Mouse (Mus musculus) bone marrow macrophage, adult 2 months (primary cell): ENCODE data around the gene Ube2t. TPM values are rescaled to one million over a fixed set of nuclear protein-coding genes. Genes with fewer than 3 reads are reported as not detected.

ENCODE experiments used
- H3K27ac ChIP-seq: 2 replicates; pipeline ENCODE4 v1.5.1; 2012; ENCODE audit warnings: low read depth, low read length; ENCODE audit not compliant: insufficient read depth
- H3K4me1 ChIP-seq: 2 replicates; pipeline ENCODE4 v1.6.1; 2012; ENCODE audit warnings: low read length; ENCODE audit not compliant: control insufficient read depth, insufficient read depth
- H3K4me3 ChIP-seq: 2 replicates; pipeline ENCODE4 v1.5.1; 2012; ENCODE audit warnings: mild to moderate bottlenecking, low read length, moderate library complexity; ENCODE audit not compliant: insufficient read depth
- CTCF ChIP-seq: IDR thresholded peaks from 2 replicates; pipeline ENCODE4 v1.5.1; 2012; ENCODE audit warnings: low read depth, mild to moderate bottlenecking, low read length, moderate library complexity
- POLR2A ChIP-seq: IDR thresholded peaks from 2 replicates; pipeline ENCODE4 v1.6.1; 2012; ENCODE audit warnings: mild to moderate bottlenecking, low read depth, low read length, borderline replicate concordance
- polyA plus RNA-seq: library from polyadenylated mRNA; stranded (reverse); fragments of >200 nt; gene quantifications from 2 replicates; pipeline ENCODE4 v1.2.4, GENCODE M21; 2012; ENCODE audit not compliant: missing spikeins, insufficient read depth, insufficient read length

The Ube2t gene
- polyA plus RNA-seq, 1 experiment: 20.3 TPM

- TF ChIP-seq POLR2A (no peak), CTCF (no peak)
- Histone ChIP-seq H3K4me1 (no peaks in the 10 kb centered on the region), H3K4me3 (no peak overlapping the region), H3K27ac (no peak overlapping the region)
These were observed 47.5 kb downstream of the Ube2t start for GRCm38 (mm10) chr1:135009833-135010232.

- H3K27ac ChIP-seq: no peak overlapping the region
- H3K4me1 ChIP-seq: no peaks in the 10 kb centered on the region
- TF ChIP-seq CTCF: no peak
- H3K4me3 ChIP-seq: no peak overlapping the region
These were observed 49.5 kb downstream of the Ube2t start for GRCm38 (mm10) chr1:135011912-135012311.

- Histone ChIP-seq H3K27ac (no peak overlapping the region), H3K4me1 (no peaks in the 10 kb centered on the region), H3K4me3 (no peak overlapping the region)
- TF ChIP-seq POLR2A (no peak), CTCF (no peak)
These were observed 50.1 kb downstream of the Ube2t start for GRCm38 (mm10) chr1:135012472-135012871.

- Histone ChIP-seq H3K27ac (no peak overlapping the region), H3K4me1 (no peaks in the 10 kb centered on the region), H3K4me3 (no peak overlapping the region)
- TF ChIP-seq CTCF (no peak), POLR2A (no peak)
These were observed 52.6 kb downstream of the Ube2t start for GRCm38 (mm10) chr1:135014921-135015445.

- Histone ChIP-seq H3K4me1 (no peaks in the 10 kb centered on the region), H3K27ac (no peak overlapping the region), H3K4me3 (no peak overlapping the region)
- no peak for TF ChIP-seq CTCF
- TF ChIP-seq POLR2A: no peak
These were observed 54.7 kb downstream of the Ube2t start for GRCm38 (mm10) chr1:135016907-135017655.

- TF ChIP-seq POLR2A (no peak), CTCF (no peak)
- no peaks in the 10 kb centered on the region for H3K4me1 ChIP-seq
- H3K4me3 ChIP-seq: no peak overlapping the region
- H3K27ac ChIP-seq: no peak overlapping the region
These were observed 55.3 kb downstream of the Ube2t start for GRCm38 (mm10) chr1:135017656-135018015.

- Histone ChIP-seq H3K4me3 (no peak overlapping the region), H3K27ac (no peak overlapping the region), H3K4me1 (no peaks in the 10 kb centered on the region)
- no peak for TF ChIP-seq CTCF
- TF ChIP-seq POLR2A: no peak
These were observed 56.9 kb downstream of the Ube2t start for GRCm38 (mm10) chr1:135019087-135019774.

- no peak overlapping the region for H3K27ac ChIP-seq
- no peak for TF ChIP-seq CTCF
- no peak for TF ChIP-seq POLR2A
- no peaks in the 10 kb centered on the region for H3K4me1 ChIP-seq
- H3K4me3 ChIP-seq: no peak overlapping the region
These were observed 57.4 kb downstream of the Ube2t start for GRCm38 (mm10) chr1:135019775-135020167.

GRCm38 (mm10) chr1:135020281-135020940, 58.0 kb downstream of the Ube2t start:
- H3K27ac ChIP-seq: no peak overlapping the region
- no peaks in the 10 kb centered on the region for H3K4me1 ChIP-seq
- no peak overlapping the region for H3K4me3 ChIP-seq
- no peak for TF ChIP-seq POLR2A

GRCm38 (mm10) chr1:135020970-135021369, 58.6 kb downstream of the Ube2t start:
- no peak overlapping the region for H3K4me3 ChIP-seq
- TF ChIP-seq POLR2A: no peak
- no peak for TF ChIP-seq CTCF
- H3K4me1 ChIP-seq: no peaks in the 10 kb centered on the region
- H3K27ac ChIP-seq: no peak overlapping the region
